Mouse (Mus musculus) thymus, adult 2 months (tissue): ENCODE data around the gene Vma21-ps.

Experiments used
- CTCF ChIP-seq: fragments of 200-500 bp; IDR thresholded peaks from 2 replicates; pipeline ENCODE4 v1.5.1; 2012; ENCODE audit warnings: mild to moderate bottlenecking, control low read depth, low read length, moderate library complexity, borderline replicate concordance; ENCODE audit not compliant: control insufficient read depth, poor library complexity, insufficient read depth; ENCODE audit errors: extremely low read depth
- POLR2A ChIP-seq: fragments of 200-500 bp; IDR thresholded peaks from 2 replicates; pipeline ENCODE4 v1.6.1; 2012; ENCODE audit warnings: mild to moderate bottlenecking, low read length, control low read depth, moderate library complexity; ENCODE audit not compliant: control insufficient read depth, poor library complexity, insufficient read depth; ENCODE audit errors: extremely low read depth

DNA sequence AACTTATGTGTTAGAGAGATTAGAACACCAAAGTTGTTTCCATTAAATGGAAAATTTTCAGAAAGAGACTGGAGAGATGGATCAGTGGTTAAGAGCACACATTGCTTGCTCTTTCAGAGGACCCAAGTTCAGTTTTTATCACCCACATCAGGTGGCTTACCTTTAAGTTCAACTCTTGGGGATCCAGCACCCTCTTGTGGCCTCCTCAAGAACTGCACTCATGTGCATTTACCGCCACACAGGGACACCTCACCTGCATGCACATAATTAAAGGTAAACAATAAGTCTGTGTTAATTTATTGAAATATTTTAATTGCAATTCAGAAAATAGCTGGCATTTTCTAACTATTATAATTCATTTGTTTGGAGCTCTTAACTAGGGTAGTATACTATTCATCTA is 37.3 kb downstream of the Vma21-ps start:
- TF ChIP-seq CTCF (no peak), POLR2A (no peak)
